Mouse (Mus musculus) thymus, adult 18-20 months (tissue): ENCODE measurements around the gene Emc9.

Source experiments
- DNase-seq, 2 experiments: peaks; one replicate each; pipeline ENCODE4 v3.0.0; 2022; ENCODE audit warnings: mixed read lengths in 2 of 2

The Emc9 gene

DNA sequence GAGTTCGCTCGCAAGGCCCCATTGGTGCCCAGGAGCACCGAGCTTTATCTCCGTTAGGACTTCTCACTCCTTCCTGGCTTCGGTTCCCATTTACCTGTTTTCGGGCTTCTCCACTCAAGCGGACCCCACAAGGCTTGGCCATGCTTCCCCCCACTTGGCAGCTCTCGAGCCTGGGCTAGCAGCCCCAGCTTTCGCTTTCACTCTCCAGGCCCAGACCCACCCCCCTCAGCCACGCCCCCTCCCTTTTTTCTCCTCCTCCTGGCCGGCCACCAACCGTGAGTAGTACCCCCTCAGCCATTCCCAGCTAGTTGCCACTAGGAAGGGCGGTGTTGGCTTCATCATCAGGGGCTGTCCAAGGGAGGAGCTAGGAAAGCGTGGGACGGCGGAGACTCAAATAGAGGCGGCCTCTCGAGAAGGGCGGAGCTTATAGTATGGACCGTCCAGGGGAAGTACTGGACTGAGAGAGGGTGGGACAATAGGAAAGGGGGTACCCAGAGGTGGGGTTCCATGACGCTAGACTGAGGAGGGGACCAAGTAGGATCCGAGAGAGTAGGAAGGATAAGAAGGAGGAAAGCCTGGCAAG is 5.7 kb upstream of the Emc9 start, which contains the start of gene Psme2:
TSS of gene Psme2 (minus strand) at position 366 of the 583 bp plus-strand sequence.
- peak; percentile 68 to 81 for DNase-seq

DNA sequence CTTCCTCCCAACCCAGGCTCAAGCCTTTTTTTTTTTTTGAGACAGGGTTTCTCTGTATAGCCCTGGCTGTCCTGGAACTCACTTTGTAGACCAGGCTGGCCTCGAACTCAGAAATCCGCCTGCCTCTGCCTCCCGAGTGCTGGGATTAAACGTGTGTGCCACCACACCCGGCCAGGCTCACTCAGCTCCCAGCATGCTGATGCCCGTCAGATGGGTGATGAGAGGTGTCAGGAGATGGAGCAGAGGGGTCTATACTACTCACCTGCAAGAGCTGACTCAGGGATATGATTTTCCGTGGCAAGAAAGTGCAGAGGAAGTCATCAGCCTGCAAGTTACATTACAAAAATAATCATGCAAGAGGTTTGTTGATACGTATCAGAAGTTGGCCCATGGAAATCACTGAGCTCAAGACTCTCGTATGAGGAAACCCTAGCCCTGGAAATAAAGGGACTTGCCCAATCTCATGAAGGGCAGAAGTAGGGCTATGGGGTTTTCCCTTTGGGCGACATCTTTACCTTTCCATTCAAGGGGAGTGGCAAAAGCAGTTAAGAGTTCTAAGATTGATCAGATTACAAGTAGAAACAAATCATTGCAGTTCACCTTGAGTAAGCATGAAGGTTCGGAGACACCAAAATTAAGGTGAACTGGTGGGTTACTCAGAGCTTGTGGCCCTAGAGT is 4.8 kb upstream of the Emc9 start:
- no peak for DNase-seq

DNA sequence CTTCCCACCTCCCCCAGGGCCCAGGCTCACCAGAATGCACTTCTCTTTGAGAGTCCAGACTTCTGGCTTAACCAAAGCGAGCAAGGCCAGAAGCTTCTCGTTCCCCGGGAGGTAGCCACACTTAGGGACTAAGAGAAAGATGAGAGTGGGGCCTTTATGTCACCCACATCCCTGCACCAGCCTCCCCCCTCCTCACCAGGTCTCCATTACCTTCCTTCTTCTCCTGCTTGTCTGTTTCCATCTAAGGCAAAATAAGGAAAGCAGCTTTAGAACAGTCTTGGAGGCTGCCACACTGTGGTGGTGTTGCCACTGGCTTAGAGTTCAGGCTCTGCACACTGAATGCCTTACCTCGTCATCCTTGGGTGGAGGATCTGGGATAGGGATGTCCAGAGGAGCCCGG is 4.2 kb upstream of the Emc9 start:
- no peak for DNase-seq

DNA sequence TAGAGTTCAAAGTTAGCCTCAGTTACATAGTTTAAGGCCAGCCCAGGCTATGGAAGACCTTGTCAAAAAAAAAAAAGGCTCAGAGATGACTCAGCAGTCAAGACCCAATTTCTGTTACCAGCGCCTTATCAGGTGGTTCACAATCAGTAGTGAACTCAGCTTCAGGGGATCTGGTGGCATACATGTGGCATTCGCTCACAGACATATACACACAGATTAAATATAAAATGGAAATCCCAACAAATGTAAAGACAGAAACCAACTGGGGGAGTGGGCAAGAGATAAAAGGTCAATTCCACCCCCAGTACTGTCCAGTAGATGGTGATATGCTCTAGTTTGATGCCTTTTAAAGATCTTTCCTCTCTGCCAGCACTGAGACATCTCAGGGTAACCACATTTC is 1.0 kb upstream of the Emc9 start:
- DNase-seq, result no peak

DNA sequence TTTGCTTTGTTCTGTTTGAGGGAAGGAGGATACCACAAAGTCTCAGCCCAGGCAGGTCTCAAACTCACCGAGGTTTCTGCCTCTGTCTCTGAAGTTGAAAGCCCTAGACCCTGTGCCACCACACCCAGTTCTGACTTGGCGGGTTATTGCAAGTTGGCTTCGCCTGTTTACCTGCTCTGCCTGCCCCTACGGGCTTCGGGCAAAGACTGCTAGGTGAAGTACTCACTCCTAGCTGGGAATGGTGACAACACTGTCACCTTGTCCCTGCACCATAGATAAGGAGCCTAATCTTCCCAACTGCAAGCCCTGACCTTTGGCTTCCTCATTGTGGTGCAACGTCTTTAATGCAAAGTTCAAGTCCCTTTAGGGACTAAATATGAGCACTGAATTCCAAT is 461 bp upstream of the Emc9 start:
- DNase-seq, result no peak

DNA sequence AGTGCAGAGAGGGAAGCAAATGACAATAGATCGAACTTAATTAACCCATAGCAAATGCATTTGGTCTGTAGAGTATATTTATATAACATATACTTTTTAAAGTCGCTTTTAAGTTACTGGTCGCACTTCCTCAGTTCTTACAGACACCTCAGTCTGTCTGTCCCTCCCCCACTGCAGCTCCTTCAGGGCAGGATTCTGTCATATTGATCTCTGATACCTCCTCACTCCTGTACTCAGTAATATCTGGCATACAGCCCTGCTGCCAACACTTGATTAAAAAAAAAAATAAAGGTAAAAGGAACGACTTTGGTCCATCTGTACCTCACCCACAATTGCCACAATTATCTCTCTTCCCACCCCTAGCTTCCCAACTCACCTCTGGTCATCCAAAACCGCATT is 800 bp downstream of the Emc9 start:
- DNase-seq, result no peak

DNA sequence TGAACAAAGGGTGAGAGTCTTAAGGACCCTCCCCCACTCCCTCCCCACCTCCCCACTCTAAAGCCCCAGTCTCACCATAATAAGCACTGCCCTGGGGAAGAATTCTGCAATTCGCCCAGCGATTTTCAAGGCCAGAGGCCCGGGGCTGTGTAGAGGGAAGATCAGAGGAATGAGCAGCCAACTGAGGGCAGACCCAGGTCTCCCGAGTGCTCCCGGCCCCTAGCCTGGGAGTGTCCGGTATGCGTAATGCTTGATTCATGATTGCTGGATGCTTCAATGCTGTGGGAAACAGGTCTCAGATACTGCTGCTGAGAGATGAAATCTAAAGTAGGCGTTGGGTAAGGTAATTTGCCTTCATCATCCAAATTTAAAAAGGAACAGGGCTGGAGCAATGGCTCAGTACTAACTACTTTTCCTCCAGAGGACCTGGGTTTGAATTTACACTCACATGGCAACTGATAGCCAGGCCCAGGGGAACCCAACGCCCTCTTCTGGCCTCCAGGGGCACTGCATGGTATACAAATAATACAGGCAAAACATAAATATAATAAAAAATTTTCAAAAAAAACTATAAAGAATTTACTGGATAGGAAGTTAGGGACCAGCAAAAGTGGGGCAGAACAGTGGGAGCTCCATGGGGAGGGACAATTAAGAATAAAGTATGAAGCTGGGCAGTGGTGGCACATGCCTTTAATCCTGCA is 3.0 kb downstream of the Emc9 start:
- no peak for DNase-seq

DNA sequence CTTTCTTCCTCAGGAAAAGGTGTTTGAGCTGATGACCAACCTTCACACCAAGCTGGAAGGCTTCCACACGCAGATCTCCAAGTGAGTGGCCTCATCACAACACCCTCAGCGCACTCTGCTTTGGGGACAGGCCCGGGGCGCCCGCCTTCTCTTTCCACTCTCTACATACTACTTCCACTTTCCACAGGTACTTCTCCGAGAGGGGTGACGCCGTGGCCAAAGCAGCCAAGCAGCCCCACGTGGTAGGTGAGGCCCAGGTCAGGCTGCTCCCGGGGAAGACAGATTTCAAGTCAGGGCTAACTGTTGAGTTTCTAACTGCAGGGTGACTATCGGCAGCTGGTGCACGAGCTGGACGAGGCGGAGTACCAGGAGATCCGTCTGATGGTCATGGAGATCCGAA is 4.4 kb downstream of the Emc9 start:
- no peak for DNase-seq

DNA sequence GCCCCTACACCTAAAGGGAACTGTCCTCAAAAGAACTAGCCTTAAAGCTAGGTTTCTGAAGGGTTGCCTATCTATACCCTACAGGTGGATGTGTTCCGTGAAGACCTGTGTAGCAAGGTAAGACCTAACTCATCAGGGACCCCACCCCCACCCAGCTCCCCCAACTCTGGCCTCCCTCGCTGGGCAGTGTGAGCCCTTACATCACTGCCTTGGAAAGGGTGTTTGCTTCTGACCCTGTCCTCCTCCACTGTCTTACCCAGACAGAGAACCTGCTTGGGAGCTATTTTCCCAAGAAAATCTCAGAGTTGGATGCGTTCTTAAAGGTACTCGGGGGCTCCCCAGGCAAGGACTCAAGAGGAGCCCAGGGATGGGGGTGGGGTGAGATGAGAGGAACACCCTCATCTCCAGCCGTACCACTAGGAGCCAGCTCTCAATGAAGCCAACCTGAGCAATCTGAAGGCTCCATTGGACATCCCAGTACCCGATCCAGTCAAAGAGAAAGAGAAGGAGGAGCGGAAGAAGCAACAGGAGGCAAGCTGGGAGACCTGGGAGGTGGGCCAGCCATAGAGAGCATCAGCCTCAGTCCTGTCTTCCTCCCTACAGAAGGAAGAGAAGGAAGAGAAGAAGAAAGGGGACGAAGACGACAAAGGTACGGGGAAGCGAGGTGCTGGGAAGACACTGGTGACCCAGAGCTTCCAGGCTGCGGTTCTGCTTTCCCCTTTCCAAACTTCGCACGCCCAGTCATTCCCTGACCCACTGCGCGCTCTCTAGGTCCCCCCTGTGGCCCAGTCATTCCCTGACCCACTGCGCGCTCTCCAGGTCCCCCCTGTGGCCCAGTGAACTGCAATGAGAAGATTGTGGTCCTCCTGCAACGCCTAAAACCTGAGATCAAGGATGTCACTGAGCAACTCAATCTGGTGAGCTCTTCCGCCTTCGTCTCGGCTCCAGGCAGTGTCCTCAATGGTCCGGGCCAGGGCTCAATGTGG is 5.3 kb downstream of the Emc9 start:
- no peak for DNase-seq

DNA sequence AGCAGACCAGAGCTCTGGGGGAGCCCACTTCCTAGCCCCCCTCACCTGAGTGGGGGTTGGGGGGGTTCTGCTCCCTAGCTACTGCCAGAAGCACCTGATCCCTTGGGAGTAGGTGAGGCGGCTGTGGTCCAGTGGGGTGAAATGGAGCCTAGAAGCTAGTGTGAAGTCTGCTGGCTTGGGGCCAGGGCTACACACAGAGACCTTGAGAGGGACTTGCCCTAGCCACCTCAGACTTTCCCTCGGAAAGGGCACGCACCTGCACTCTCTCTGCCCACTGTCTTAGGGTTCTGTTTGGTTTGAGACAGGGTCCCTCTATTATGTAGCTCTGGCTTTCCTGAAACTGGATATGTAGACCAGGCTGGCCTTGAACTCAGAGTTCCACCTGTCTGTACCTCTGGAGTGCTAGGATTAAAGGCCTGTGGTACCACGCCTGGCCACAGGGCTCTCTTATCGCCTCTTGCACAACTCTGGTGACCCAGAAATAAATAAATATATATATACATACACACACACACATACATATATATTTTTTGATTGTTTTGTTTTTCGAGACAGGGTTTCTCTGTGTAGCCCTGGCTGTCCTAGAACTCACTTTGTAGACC is 6.3 kb downstream of the Emc9 start:
- no peak for DNase-seq

DNA sequence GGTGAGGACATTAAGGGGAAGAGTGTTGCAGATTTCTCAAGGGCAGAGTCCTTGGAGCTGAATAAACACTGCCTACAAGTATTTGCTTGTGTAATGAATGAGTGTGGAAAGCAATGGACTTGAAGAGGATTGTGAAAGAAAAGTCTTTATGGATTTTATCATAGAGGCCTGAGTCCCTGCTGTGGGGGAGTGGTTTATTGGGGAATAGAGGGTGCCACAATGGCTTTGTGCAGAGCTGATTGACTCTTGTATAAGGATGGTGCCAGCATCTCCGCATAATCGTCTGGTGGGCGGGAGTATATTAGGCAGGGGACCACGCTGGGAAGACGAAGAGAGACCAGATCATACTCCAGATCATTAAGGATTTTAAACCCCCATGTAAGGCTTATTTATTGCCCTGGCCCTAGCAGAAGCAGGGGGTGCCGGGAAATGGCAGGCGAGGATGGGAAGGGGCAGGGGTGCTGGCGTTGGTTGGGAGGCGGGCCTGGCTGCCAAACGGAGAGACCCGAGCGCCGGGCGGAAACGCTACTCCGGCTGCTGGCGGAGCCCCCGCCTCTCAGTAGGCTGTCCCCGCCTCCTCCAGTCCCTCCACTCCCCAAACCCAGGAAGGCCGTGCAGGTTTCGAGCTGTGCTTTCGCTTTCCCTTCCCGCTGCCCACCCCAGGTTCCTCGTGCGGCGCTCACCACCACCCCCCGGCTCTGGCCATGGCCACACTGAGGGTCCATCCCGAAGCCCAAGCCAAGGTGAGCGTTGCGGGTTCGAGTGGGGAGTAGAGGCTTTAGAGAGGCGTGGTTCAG is 7.0 kb downstream of the Emc9 start, which contains the start of gene Psme1:
TSS of gene Psme1 (plus strand) at position 253 of the 797 bp plus-strand sequence.
- DNase-seq, result peak; percentile 84 to 85

DNA sequence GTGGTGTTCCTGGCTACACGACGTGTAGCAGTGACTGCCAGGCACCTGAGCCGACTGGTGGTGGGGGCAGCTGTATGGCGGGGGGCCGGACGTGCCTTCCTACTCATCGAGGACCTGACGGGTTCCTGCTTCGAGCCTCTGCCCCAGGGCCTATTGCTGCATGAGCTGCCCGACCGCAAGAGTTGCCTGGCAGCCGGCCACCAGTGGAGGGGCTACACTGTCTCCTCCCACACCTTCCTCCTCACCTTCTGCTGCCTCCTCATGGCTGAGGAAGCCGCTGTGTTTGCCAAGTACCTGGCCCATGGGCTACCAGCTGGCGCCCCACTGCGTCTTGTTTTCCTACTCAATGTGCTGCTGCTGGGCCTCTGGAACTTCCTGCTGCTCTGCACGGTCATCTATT is 8.7 kb downstream of the Emc9 start:
- no peak for DNase-seq

DNA sequence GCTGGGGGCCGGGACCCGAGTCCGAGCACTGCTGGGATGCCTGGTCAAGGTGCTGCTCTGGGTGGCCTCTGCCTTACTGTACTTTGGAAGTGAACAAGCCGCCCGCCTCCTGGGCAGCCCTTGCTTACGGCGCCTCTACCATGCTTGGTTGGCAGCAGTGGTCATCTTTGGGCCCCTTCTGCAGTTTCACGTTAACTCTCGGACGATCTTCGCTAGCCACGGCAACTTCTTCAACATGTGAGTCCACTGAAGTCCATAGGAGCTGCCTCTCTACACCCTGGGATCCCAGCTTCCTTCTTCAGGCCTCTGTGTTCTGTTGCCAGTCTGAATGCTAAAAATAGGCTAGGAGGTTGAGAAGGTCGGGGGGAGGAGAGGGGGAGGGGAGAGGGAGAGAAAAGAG is 9.4 kb downstream of the Emc9 start:
- DNase-seq, result no peak

DNA sequence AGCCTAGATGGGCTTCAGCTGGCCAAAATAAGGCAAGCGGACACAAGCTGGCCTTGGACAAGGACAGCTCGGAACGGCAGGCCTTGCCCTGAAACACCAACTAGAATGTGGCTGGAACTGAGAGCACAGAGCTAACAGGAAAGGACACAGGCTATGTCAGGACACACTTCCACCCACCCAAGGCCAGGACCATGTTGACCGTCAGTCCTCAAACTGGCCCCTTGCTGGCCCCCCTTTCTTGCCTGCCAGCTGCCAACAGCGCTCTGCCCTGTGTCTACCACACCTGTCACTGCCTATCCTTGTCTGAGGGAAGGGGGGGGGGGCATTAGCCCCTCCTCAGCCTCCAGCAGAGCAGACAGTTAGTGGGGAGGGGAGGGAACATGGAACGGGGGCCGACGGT is 9.8 kb downstream of the Emc9 start, which contains the start of gene Fitm1:
TSS of gene Fitm1 (plus strand) at position 316 of the 400 bp plus-strand sequence.
- DNase-seq, result no peak

DNA sequence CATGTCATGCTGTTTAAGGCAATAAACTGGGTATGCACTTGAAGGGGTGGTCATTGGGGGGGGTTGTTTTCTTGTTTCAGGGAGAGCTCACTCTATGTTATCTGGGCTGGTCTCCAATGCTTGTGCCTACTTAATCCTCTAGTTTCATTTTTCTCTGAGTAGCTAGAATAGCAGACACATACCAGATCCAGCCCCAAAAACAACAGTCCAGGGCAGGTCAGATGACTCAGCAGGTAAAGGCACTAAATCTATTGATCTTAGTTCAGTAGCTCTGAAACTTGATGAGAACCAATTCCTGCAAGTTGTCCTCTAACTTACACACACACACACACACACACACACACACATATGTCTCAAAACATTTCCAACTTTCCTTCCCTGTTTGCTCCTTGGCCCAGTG is 13.3 kb downstream of the Emc9 start:
- DNase-seq, result no peak

DNA sequence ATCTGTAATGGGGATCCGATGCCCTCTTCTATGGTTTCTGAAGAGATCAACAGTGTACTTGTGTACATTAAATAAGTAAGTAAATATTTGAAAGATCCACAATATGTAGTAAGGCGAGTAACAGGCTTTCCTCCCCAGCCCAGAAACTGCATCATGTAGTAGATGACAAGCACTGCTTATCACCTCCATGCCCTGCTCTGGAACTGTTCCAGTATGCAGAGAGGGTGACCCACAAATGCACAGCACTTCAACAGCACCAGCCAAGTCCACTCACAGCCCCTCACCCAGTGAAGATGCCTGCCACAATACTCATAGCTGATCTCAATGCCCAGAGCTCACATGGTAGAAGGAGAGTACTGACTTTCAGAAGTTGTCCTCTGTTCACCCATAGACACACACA is 14.5 kb downstream of the Emc9 start:
- DNase-seq, result no peak

DNA sequence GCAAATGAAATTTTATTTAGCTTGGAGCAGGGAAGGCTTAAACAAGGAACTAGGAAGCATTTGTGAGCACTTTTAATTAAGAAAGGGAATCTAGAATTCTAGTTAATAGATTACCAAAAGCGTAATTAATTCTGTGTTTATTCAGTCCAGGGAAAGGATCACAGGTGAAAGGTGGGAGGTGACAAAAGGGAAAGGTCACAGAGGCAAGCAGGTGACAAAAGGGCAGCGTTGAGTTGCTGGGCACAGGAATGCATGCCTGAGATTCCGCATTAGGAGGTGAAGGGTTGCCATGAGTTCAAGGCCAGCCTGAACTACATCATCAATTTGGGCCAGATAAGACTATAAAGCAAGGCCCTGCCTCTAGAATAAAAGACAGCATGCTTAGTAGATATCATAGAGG is 17.6 kb downstream of the Emc9 start:
- DNase-seq, result no peak

DNA sequence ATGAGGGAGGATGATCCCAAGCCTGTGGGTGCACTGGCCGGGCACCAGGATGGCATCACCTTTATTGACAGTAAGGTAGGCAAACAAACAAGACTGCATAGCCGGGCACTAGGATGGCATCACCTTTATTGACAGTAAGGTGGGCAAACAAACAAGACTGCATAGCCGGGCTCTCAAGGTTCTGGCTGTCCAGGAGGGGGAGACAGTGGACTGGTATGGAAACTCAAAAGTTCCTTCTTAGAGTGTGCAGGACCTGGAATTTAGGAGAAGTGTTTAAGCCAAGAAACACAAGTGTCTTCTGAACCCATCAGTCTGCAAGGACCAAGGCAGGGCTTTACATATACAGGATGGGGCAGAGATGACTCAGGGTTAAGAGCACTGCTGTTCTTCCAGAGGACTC is 19.4 kb downstream of the Emc9 start:
- DNase-seq, result no peak

DNA sequence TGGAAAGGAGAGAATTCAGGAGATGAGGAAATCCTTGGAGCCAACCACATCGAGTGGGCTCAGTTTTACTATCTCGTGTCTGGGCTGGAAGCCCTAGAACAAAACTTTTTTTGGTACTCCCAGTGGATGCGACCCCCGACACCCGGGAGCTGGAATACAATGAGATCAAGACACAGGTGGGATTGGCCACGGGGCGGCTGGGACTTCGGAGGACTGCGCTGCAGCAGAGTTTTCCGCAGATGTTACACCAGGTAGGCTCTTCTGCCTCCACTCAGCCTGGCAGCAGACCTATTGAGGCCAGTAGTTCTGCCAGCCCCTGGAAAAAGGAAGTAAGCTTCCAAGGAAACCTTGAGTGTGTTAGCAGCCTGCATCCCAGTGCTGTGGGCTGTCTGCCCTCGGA is 21.9 kb downstream of the Emc9 start:
- DNase-seq, result no peak

DNA sequence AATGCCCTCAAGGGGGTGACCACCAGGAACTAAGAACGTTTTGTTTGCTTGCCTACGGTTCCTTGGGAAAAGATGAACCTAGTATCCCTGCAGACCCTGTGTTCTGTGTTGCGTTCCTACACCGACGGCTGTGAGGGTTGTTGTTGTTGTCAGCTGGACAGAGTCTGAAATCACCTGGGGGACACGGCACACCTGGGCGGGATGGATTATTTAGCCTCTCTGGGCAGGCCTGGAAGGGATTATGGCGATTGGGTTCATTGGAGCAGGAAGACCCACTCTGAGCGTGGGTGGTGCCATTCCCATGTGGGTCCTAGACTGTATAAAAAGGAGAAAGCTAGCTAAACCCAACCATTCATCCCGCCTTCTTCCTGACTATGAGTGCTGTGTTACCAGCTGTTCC is 23.2 kb downstream of the Emc9 start:
- DNase-seq, result no peak

DNA sequence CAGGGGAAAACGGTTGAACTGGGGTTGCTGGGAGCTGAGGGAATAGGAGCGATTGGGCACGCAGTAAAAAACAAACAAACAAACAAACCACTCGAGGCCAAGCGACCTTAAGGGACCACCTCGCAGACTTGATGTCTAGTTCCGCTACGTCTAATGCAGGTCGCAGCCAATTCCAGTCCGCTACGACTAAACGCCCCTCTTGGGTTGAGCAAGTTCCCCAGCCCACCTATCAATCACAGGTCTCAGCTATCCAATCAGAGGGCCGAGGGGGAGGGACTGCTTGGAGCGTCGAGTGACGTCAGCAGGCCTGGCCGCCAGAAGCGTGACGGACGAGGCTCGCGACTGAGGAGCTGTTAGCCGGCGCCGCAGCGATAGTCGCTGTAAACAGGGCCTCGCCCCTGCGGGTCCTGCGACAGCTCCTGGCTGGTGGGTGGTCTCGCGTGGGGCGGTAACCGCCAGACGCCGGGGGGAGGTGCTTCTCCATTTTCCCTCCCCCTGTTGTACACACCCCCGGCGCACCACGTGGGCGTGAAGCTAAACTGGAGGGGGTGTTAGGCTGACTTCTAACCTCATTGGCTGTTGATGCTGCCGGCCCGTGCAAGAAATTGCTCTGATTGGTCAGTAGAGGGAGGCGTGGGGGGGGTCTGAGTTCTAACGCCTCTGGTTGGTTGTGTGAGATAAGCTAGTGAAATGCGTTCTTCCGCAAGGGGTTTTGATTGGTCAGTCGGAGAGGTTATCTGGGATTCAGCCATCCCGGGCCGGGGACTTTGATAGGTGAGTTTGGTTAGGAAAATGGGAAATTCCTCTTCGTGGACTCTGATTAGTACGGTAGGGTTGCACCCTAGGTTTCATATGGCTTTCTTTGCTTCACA is 24.7 kb downstream of the Emc9 start, which contains the start of gene A730061H03Rik:
TSS of gene A730061H03Rik (minus strand) at position 205 of the 872 bp plus-strand sequence.
- peak; percentile 97 to 99 for DNase-seq
